Mouse (Mus musculus) lung, postnatal 14 days (tissue): ENCODE results near the gene Glis2.

Source experiments
- DNase-seq: peaks from one replicate; pipeline ENCODE4 v3.0.0; 2021

Glis2 gene

GRCm38 (mm10) chr16:4605514-4606131, 11.1 kb downstream of the Glis2 start:
- no peak for DNase-seq

- peak; percentile 84 for DNase-seq
Measured at GRCm38 (mm10) chr16:4606431-4607084, 12.0 kb downstream of the Glis2 start.

DNA sequence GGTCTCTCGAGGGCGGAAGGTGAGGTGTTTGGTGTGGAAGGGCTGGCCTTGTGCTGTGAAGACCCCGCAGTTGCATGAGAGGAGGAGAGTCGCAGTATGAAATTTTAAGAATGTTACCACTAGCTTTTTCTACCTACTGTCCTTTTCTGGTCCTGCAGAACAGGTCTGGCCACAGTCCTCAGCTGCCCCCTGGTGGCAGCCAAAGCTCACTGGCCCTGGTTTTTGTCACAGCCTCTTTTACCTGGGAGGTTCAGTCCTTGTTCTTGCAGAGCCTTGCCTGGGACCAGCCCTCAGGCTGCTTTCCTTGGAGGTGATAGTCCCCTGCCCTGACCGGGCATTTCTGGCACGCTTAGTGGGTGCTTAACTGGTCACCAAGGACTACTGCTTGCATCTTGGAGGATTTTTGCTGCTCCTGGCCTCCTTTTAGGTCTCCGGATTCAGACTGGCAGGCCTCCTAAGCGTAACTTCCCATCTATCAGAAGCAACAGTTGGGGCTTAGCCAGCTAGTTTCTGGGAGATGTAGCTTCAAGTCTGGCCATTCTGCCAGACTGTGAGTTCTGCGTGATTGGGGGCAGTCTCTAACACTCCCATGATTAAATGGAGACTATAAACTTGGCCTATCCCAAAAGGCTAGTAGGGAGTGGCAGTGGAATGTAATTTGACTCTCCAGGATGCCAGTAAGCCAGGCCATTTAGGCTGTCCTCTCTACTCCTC, 13.5 kb downstream of the Glis2 start:
- peak; percentile 87 for DNase-seq

GRCm38 (mm10) chr16:4608532-4609059, 14.1 kb downstream of the Glis2 start:
- DNase-seq: no peak

DNA sequence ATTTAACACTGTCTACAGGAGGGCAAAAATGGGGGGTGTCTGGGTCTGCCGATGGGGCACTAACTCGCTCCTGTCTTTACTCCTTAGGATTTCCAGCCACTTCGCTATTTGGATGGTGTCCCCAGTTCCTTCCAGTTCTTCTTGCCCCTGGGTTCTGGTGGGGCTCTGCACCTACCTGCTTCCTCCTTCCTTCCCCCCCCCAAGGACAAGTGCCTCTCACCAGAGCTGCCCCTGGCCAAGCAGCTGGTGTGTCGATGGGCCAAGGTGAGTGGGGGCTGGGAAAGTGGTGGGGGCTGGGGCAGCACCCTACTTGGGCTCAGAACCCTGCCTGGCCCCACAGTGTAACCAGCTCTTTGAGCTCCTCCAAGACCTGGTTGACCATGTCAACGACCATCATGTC, 16.7 kb downstream of the Glis2 start:
- no peak for DNase-seq

DNA sequence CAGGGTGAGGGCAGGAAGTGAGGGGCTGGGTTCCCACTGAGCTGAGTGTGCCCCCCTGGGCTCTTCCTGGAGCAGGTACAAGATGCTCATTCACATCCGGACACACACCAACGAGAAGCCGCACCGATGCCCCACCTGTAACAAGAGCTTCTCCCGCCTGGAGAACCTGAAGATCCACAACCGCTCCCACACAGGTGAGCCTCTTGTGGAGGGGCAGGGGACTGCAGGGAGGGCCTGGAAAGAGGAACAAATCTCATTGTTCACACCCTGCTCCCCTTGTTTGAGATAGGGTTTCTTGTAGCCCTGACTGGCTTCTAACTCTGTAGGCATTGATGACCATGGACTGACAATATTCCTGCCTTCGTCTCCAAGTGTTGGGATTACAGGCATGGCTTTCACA, 17.2 kb downstream of the Glis2 start:
- DNase-seq: no peak

GRCm38 (mm10) chr16:4613736-4614135, 19.2 kb downstream of the Glis2 start:
- no peak for DNase-seq

GRCm38 (mm10) chr16:4614639-4615038, 20.1 kb downstream of the Glis2 start:
- no peak for DNase-seq

- DNase-seq: no peak
Measured at GRCm38 (mm10) chr16:4615297-4615696, 20.8 kb downstream of the Glis2 start.

GRCm38 (mm10) chr16:4616829-4617228, 22.3 kb downstream of the Glis2 start:
- no peak for DNase-seq

GRCm38 (mm10) chr16:4624074-4624473, 29.6 kb downstream of the Glis2 start:
- no peak for DNase-seq

- peak; percentile 92 for DNase-seq
Measured at GRCm38 (mm10) chr16:4624481-4625110, 30.1 kb downstream of the Glis2 start, which contains the start of gene Pam16. TSS of gene Pam16 (minus strand) at chr16:4624988.

- DNase-seq: no peak
Measured at GRCm38 (mm10) chr16:4627105-4627504, 32.6 kb downstream of the Glis2 start.

DNA sequence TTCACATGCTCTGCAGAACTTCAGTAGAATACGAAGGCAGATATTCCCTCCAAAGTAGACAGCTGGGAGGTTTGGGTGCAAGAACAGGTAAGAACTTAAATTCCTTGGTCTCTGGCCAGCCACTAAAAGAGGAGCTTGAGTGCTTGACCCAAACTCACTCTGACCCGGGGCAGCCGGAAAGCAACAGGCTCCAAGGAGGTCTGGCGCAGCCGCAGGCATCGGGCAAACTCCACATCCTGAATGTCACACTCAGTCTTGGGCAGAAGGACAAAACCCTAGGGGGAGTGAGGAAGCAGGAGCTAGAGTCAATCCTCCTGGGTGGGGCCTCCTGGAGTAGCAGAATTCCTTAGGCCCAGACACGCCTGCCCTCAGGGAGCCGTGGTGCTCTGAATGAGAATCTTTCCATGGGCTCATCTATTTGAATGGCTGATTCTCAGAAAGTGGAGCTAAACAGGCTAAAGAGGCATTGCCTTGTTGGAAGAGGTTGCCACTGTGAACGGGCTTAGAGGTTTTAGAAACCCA, 34.4 kb downstream of the Glis2 start:
- DNase-seq: no peak

- peak; percentile 92 for DNase-seq
Measured at GRCm38 (mm10) chr16:4629950-4630349, 35.4 kb downstream of the Glis2 start.

- DNase-seq: peak; percentile 71
Measured at GRCm38 (mm10) chr16:4632050-4632449, 37.5 kb downstream of the Glis2 start.

DNA sequence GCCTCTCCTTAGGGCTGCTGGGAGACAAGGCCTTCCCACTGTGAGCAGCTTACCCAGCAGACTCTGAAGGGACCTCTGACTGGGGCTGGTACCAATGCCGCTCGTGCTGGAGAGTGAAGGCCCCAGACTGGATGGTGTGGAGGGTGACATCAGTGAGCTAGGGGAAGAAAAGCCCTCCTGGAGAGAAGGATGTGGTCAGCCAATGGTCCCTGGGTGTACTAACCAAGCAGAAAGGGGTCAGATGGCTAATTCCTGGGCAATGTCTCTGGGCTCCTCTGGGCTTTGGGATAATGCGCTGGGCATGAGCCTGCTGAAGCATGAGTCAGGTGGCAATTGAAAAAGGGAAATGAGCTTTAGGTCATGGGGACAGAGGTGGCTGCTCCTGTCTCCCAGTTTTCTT, 39.1 kb downstream of the Glis2 start:
- no peak for DNase-seq

DNA sequence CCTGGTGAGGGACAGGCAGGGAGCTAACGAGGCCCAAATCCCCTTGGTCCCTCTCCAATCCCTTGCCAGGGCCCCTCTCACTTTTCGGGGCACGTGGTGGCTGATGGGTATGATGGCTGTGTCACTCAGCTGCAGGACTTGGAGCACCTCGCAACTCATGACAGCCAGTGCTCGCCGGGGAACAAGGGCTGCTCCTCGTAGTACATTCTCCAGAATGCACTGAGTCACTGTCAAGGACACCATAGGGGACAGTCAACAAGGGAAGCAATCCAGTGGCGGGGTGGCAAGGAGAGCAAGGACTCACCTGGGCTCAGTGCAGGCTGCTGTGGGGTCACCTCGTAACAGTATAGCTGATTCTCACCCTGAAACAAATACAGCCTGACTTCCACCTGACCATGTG, 40.2 kb downstream of the Glis2 start:
- DNase-seq: no peak

- no peak for DNase-seq
Measured at GRCm38 (mm10) chr16:4635760-4636159, 41.2 kb downstream of the Glis2 start.

GRCm38 (mm10) chr16:4638891-4639390, 44.4 kb downstream of the Glis2 start:
- DNase-seq: no peak

DNA sequence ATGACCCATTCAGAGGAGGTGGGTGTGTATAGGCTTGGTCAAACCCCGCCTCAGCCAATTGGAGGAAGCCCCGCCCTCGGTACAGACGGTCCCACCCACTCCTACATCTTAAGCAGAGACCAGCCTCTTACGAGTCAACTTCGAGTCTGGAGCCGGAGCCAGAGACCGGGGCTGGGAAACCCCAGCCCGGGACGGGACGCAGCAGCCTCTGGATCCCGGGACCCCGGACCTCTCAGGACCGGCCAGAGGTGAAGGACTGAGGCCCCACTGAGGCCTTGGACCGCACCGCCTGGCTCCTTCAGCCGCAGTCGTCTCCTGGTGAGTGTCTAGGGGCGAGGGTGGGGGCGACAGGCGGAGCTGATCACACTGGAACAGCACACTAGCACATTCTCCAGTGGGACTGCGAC, 45.3 kb downstream of the Glis2 start, which contains the start of the genes Vasn and Dnaja3:
TSS of gene Vasn (plus strand) at position 111 of the 407 bp plus-strand sequence.
TSS of gene Dnaja3 (plus strand) at position 159 of the 407 bp plus-strand sequence.
- DNase-seq: peak; percentile 94

DNA sequence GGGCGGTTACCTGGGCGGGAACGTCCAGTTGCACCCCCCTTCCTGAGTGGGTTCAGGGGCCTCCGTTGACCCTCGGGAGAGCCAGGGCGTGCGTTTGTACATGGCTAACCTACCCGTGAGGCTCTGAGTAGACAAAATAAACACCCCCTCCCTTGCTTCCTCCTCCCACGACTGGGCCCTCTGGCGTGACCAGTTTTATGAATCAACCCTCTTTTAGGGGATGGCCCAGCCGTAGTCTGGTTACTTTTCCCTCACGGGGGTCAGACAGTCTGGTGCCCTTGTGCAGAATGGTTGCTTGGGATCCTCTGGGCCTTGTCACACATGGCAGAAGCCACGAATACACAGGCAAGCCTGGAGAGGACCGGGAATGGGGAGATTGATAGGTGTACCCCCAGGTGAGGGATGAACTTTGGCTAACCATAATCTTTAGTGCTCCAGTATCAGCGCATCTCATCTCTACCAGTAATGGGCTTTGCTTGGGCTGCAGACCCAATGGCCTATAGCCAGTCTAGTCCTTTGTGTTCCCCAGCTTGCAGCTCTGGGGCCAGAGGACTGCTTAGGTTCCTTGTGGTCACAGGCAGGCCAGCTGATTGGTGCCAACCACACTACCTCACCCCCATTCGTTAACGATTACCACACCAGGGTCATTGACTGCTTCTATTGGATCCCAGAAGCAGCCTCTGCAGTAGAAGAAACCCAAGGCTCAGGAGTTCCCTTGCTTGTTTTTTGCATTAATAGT, 45.9 kb downstream of the Glis2 start:
- peak; percentile 37 for DNase-seq
